Mouse (Mus musculus) cerebellum, adult 2 months (tissue): ENCODE measurements at regions not wholly inside any gene's neighbourhood (a gene's known extent, or its start where the extent isn't known, plus 50 kb on each side); places are given as distances from the start of the nearest gene placed in this dataset.

Source experiments
- CTCF ChIP-seq: fragments of 200-500 bp; IDR thresholded peaks from 2 replicates; pipeline ENCODE4 v1.5.1; 2011; ENCODE audit warnings: low read depth, mild to moderate bottlenecking, control low read depth, low read length, moderate library complexity, borderline replicate concordance; ENCODE audit not compliant: insufficient read depth
- POLR2A ChIP-seq: fragments of 200-500 bp; IDR thresholded peaks from 2 replicates; pipeline ENCODE4 v1.6.1; 2011; ENCODE audit warnings: low read length, control low read depth, borderline replicate concordance; ENCODE audit not compliant: insufficient read depth

- no peak for TF ChIP-seq CTCF
- TF ChIP-seq POLR2A = no peak
Measured at GRCm38 (mm10) chr4:153707218-153707617, 224.6 kb upstream of the Ajap1 start.
